Mouse (Mus musculus): ENCODE measurements around the gene Spef1.

GRCm38 (mm10) chr2:131129836-131130235 is 57.2 kb downstream of the Spef1 start:
- TF ChIP-seq CTCF (IDR thresholded peaks at IDR 0.05; ENCODE audit: insufficient read depth, low read depth, low read length) (no peak), POLR2A (IDR thresholded peaks at IDR 0.05; ENCODE audit: insufficient read depth, low read depth, low read length) (no peak)

Measured in olfactory bulb, adult 2 months (tissue).